Mouse (Mus musculus) left cerebral cortex, adult 2 months (tissue): Measurements from ENCODE around the gene Pgm2l1. TPM values are rescaled to one million over a fixed set of nuclear protein-coding genes. Genes with fewer than 3 reads are reported as not detected.

Experiments
- DNase-seq, 2 experiments: peaks; one replicate each; pipeline ENCODE4 v3.0.0; 2021 to 2022; ENCODE audit warnings: low spot score in 2 of 2, mixed read lengths in 1 of 2; ENCODE audit errors: extremely low spot score in 1 of 2
- H3K27ac ChIP-seq: fragments of 200-600 bp; 2 replicates; pipeline ENCODE4 v1.8.1; 2022
- H3K4me3 ChIP-seq: fragments of 200-600 bp; 2 replicates; pipeline ENCODE4 v1.8.1; 2022
- CTCF ChIP-seq: fragments of 200-600 bp; IDR thresholded peaks from 2 replicates; pipeline ENCODE4 v1.8.1; 2022; ENCODE audit warnings: antibody characterized with exemption, mild to moderate bottlenecking, moderate library complexity
- intact Hi-C: fragments of 180-260 bp; cut with DNase I; formaldehyde crosslinking; loops from one replicate; pipeline ENCODE4 v1.15.1; 2025
- long read RNA-seq, 2 experiments: library from polyadenylated mRNA; stranded (forward); transcript quantifications; one replicate each; pipeline ENCODE4 v2.0.0; 2021; ENCODE audit warnings: borderline mapping rate in 2 of 2
- total RNA-seq, 2 experiments: library from RNA; stranded (reverse); gene quantifications; 2 replicates each; pipeline ENCODE4 v1.2.3; 2021

Gene Pgm2l1
- total RNA-seq = 100 to 1,000 TPM; 278 to 282 TPM
- long read RNA-seq, experiment 1, full-length matches to known transcripts = 1 of 27 reads
- long read RNA-seq, experiment 1, partial matches to known transcripts = 0 of 27 reads
- long read RNA-seq, experiment 1, other reads (novel, unspliced or antisense) = 26 of 27 reads
- long read RNA-seq, experiment 2, partial matches to known transcripts = 1 of 16 reads
- long read RNA-seq, experiment 2, other reads (novel, unspliced or antisense) = 15 of 16 reads

DNA sequence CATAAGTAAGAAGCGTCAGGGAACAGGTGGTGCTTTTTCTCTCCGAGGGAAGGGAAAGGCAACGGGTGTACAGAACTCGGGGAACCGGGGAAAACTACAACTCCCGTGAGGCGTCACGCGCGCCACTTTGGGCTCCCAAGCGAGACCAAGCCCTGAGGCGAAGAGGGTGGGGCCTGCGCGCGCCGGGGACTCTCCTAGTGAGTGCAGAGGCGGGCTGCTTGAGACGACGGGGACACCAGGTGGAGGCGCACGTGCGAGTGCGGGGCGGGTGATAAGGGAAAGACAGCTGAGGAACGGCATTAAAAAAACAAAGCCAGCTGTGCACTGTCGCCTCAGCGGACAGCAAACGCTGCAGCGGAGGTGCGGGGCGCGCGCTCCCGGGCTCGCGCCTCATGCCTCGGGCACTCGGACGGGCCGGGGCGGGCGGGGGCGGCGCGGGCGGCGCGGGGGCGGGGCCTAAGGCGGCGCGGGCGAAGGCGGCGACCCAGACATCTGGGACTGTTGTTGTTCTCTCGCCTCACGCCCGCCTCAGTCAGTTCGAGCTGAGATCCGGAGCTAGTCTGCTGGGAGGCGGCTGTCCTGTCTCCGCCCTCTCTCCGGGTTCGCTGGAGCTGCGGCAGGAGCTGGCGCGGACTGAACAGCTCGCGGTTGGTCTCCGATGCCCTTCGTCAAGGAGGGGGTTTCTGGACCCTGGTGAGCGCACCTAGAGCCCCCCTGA, at the start of gene Pgm2l1:
Gene Pgm2l1, plus strand, starts transcription at position 237 of the 718 bp plus-strand sequence.
- TF ChIP-seq CTCF = no peak

DNA sequence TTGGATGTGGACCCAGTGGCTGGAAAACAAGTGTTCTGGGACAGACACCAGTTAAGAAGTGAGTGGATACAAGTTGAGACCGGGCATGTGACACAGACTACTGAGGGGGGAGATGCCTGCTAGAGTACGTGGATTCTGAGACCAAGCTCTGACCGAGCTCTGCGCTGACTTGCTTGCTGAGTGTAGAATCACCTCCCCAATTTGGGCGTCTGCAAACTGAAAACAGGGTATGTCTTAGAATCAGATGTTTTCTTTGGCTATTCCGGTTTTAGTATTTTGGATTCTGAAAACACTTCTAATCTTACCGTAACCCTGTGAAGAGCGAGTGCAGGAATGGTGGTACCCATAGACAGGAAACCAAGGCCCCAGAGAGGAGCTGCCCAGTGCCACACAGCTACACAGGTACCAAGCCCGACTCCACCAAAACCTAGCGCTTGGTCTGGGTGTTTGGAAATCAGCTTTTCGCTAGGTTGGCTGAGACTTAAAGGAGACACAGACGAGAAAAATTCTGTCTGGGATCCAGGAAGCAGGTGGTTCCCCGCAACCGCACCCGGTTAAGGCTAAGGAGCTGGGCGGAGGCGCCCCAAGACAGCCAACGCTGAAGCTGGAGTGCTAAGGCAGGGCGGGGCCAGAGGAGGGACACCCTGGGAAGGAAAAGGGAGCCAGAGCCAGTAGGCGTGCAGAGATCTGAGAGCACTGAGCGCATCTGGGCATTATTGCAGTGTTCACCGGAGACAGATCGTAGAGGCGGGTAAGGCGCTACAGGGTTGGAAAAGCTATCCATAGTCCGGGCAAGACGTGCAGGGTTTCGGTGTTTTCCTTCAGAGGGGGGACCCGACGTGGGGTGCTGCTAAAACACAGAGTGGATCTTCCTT, 48.9 kb upstream of the Pgm2l1 start:
- DNase-seq = peak; percentile 62 to 68
- Histone ChIP-seq H3K4me3 (peak overlapping the region; percentile 36), H3K27ac (no peak overlapping the region)
- intact Hi-C loops = no loop called here
- TF ChIP-seq CTCF = no peak

More for the DNA sequence above, at the start of gene Pgm2l1:
- DNase-seq = peak; percentile 97
- intact Hi-C loops = loop anchor here (2.0 to 5.0 kb wide), 3 partner anchors 107 to 380 kb away; partner anchors contain the start of genes Mrpl48, Pold3, Rab6a and Rnf169
- Histone ChIP-seq H3K4me3 (peak within 1 kb of the TSS; percentile 64), H3K27ac (peak within 1 kb of the TSS; percentile 97)

- DNase-seq = no peak
- Histone ChIP-seq H3K4me3 (peak overlapping the region; percentile 36), H3K27ac (no peak overlapping the region)
- intact Hi-C loops = no loop called here
- TF ChIP-seq CTCF = no peak
These were observed 48.3 kb upstream of the Pgm2l1 start for GRCm38 (mm10) chr7:100178891-100179233.

GRCm38 (mm10) chr7:100179394-100179793, 47.8 kb upstream of the Pgm2l1 start:
- Histone ChIP-seq H3K4me3 (no peak overlapping the region; the same call in 1 of the 2 replicates), H3K27ac (no peak overlapping the region)
- no peak for TF ChIP-seq CTCF
- intact Hi-C loops = no loop called here
- no peak for DNase-seq

DNA sequence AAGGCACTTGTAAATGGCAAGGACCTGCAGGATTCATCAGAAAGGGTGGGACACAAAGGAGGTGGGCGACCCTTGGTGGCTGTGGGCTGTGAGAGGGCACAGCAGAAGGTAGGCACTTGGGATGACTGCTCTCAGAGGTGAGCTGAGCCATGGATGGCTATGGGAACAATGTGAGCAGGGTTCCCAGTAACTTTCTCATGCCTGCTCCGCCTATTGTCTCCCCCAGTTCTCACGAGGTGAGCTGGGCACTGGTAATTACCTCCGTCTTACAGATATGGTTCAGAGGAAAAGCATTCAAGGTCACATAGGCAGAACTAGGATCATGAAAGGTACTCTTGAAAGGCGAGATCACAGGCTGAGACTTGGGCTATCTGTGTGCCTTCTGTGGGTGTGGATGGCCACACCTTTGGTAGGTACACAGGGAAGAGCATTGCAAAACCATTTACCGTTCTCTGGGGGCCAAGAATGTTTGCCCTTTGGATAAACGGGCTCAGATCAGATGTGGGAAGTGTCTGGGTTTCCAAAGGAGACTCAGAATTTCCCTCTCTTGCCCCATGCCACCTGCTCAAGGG, 47.3 kb upstream of the Pgm2l1 start:
- no peak for DNase-seq
- no peak for TF ChIP-seq CTCF
- Histone ChIP-seq H3K4me3 (no peak overlapping the region), H3K27ac (no peak overlapping the region)
- intact Hi-C loops = no loop called here

DNA sequence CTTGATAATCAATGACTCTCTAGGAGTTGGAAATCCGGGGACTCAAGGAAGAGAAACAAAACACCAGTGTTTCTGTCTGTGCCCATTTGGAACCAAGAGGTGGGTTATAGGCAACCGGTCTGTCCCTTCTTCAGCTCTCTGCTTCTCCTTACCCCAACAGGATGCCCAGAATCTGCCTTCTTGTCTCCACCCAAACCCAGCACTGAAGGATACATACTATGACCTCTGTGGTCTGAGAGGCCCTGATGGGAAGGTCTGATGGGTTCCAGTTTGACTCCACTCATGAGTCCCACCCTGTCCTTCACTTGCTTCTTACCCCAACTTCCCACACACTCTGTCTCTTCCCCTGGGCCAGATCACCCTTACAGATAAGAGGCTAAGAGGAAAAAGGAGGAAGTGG, 46.0 kb upstream of the Pgm2l1 start:
- no peak for DNase-seq
- Histone ChIP-seq H3K27ac (no peak overlapping the region), H3K4me3 (no peak overlapping the region)
- no peak for TF ChIP-seq CTCF
- intact Hi-C loops = no loop called here

DNA sequence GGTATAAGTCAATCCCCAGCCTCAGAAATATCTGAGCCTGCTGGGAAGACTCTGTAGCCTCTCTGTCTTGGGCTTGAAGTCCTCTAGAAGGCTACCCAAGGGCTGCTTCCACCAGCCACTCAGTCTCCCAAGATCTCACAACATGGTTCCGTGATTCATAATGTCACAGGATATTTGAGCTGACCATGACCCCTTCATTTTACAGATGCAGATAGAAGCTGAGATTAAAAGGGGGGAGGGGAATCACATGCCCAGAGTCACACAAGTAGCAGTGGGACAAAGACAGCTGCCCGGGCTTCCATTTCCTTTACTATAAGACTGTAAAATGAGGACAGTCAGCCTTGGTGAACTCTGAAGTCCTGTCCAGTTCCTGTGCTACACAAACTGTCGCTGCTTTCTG, 45.6 kb upstream of the Pgm2l1 start:
- TF ChIP-seq CTCF = no peak
- intact Hi-C loops = no loop called here
- Histone ChIP-seq H3K4me3 (no peak overlapping the region), H3K27ac (no peak overlapping the region)
- DNase-seq = no peak

GRCm38 (mm10) chr7:100182388-100182787, 44.8 kb upstream of the Pgm2l1 start:
- H3K4me3 ChIP-seq = no peak overlapping the region
- no peak for DNase-seq
- no peak overlapping the region for H3K27ac ChIP-seq
- no peak for TF ChIP-seq CTCF
- intact Hi-C loops = no loop called here

GRCm38 (mm10) chr7:100187601-100188000, 39.6 kb upstream of the Pgm2l1 start:
- peak; percentile 72 for TF ChIP-seq CTCF
- H3K27ac ChIP-seq = no peak overlapping the region
- intact Hi-C loops = loop anchor here (2.0 to 5.0 kb wide), 3 partner anchors 67 to 200 kb away; partner anchors contain the start of genes Chrdl2 and Pold3
- peak in 1 of 2 experiments; percentile 34 for DNase-seq
- no peak overlapping the region for H3K4me3 ChIP-seq

DNA sequence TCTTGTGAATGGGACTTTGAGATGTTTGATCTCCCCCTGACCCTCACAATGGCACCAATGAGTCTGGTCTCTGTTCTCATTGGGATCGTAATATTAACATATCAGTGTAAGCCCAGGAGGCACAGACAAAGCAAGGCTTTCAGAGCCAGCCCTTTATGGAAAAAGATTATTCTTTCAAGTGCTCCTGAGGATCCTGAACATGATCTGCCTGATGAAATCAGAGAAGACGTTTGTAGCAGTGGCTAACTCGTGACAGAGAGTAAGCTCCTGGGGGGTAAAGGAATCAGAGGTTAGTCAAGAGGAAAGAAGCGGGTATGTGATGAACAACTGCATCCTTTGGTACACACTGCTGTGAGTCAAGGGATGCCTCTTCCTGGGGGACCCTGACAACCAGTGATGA, 37.0 kb upstream of the Pgm2l1 start:
- DNase-seq = no peak
- intact Hi-C loops = no loop called here
- Histone ChIP-seq H3K4me3 (no peak overlapping the region), H3K27ac (no peak overlapping the region)
- TF ChIP-seq CTCF = no peak

DNA sequence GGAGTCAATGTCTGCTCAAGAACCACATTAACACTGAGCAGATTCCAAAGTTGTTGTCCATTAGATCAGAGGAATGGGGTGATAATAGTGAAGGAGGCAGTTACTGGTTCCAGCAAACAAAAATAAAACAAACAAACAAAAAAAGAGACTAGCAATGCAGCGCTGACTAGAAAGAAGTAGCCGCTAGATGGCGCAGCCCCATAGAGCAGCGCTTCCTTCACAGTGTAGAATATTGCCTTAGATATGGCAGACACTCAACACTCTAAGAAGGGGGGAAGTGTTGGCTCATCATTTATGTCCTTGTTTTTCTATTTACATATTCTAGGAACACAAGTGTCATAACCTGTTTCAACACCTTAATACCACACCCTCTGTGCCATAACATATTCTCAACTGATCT, 36.4 kb upstream of the Pgm2l1 start:
- TF ChIP-seq CTCF = peak; percentile 82
- intact Hi-C loops = loop anchor here (1.0 kb wide), 1 partner anchor 44 kb away; no protein-coding TSS in a partner anchor
- H3K4me3 ChIP-seq = 0 out of 2 replicates have a peak overlapping the region, but pooled peaks have one; percentile 6
- DNase-seq = peak; percentile 46 to 61
- no peak overlapping the region for H3K27ac ChIP-seq
